Mouse (Mus musculus) limb, embryonic 15.5 days (tissue): ENCODE results near the gene Necap2. TPM values are rescaled to one million over a fixed set of nuclear protein-coding genes. Genes with fewer than 3 reads are reported as not detected.

Experiments used
- ATAC-seq: fragments of 200-750 bp; cut with Nextera tagmentation; 2 replicates; pipeline ENCODE4 v1.8.0; 2017; ENCODE audit warnings: low read depth, moderate TSS enrichment; ENCODE audit not compliant: insufficient number of reproducible peaks, low FRiP score, low TSS enrichment
- H3K27ac ChIP-seq: fragments of 300-500 bp; sonication (generic); 2 replicates; pipeline ENCODE4 v1.5.1; 2015; ENCODE audit warnings: moderate library complexity, mild to moderate bottlenecking, inconsistent platforms
- H3K27me3 ChIP-seq: fragments of 300-500 bp; sonication (generic); 2 replicates; pipeline ENCODE4 v1.6.1; 2015; ENCODE audit warnings: inconsistent platforms
- H3K36me3 ChIP-seq: fragments of 300-500 bp; sonication (generic); 2 replicates; pipeline ENCODE4 v1.6.1; 2015; ENCODE audit warnings: inconsistent platforms
- H3K4me1 ChIP-seq: fragments of 300-500 bp; sonication (generic); 2 replicates; pipeline ENCODE4 v1.6.1; 2015; ENCODE audit warnings: inconsistent platforms
- H3K4me2 ChIP-seq: fragments of 300-500 bp; sonication (generic); 2 replicates; pipeline ENCODE4 v1.6.1; 2015; ENCODE audit warnings: mild to moderate bottlenecking, inconsistent platforms
- H3K4me3 ChIP-seq: fragments of 300-500 bp; sonication (generic); 2 replicates; pipeline ENCODE4 v1.5.1; 2015; ENCODE audit warnings: mild to moderate bottlenecking, inconsistent platforms
- H3K9ac ChIP-seq: fragments of 300-500 bp; sonication (generic); 2 replicates; pipeline ENCODE4 v1.6.1; 2015; ENCODE audit warnings: inconsistent platforms
- H3K9me3 ChIP-seq: fragments of 300-500 bp; sonication (generic); 2 replicates; pipeline ENCODE4 v1.6.1; 2016; ENCODE audit warnings: inconsistent platforms
- WGBS: fragments of 180-500 bp; shearing (Covaris S2); methylation state at CpG from one replicate; pipeline ENCODE4 v1.1.7; 2015; 5-methylcytosine and 5-hydroxymethylcytosine counted together
- polyA plus RNA-seq: library from polyadenylated mRNA; unstranded; fragments of >200 nt; fragmentation: Nextera tagmentation; extraction: Ambion mirVana; gene quantifications from 2 replicates; pipeline ENCODE4 v1.2.1, GENCODE M21; 2015

Gene Necap2
- polyA plus RNA-seq, 1 experiment from 2014 or later: 95.8 TPM

GRCm38 (mm10) chr4:141024052-141024451 lies 54.1 kb downstream of the Necap2 start:
- WGBS: 52% methylated on average over 9 of the region's 9 CpGs
- H3K4me3 ChIP-seq: no peak overlapping the region
- H3K36me3 ChIP-seq: peaks cover 38% of the 10 kb centered on the region
- H3K9me3 ChIP-seq: no peaks in the 10 kb centered on the region
- H3K9ac ChIP-seq: no peak overlapping the region
- peak overlapping the region; percentile 61; the same call in 1 of the 2 replicates for H3K27ac ChIP-seq
- no peak for ATAC-seq
- H3K4me2 ChIP-seq: no peak overlapping the region
- H3K4me1 ChIP-seq: peaks cover 39% of the 10 kb centered on the region
- H3K27me3 ChIP-seq: no peaks in the 10 kb centered on the region

- Histone ChIP-seq H3K9ac (no peak overlapping the region), H3K27me3 (no peaks in the 10 kb centered on the region), H3K4me1 (peaks cover 61% of the 10 kb centered on the region), H3K4me2 (no peak overlapping the region), H3K9me3 (no peaks in the 10 kb centered on the region), H3K36me3 (peaks cover 29% of the 10 kb centered on the region), H3K27ac (peak overlapping the region; percentile 88), H3K4me3 (no peak overlapping the region)
- 50% methylated on average over 11 of the region's 11 CpGs for WGBS
- ATAC-seq: no peak
These were observed 56.6 kb downstream of the Necap2 start for GRCm38 (mm10) chr4:141021614-141021929.

GRCm38 (mm10) chr4:141020811-141021613 lies 57.1 kb downstream of the Necap2 start:
- H3K36me3 ChIP-seq: peaks cover 32% of the 10 kb centered on the region
- 14% methylated on average over 14 of the region's 14 CpGs for WGBS
- no peak overlapping the region for H3K4me3 ChIP-seq
- H3K4me2 ChIP-seq: peak overlapping the region; percentile 32
- no peaks in the 10 kb centered on the region for H3K27me3 ChIP-seq
- H3K4me1 ChIP-seq: peaks cover 66% of the 10 kb centered on the region
- H3K9ac ChIP-seq: no peak overlapping the region
- H3K27ac ChIP-seq: peak overlapping the region; percentile 88
- no peaks in the 10 kb centered on the region for H3K9me3 ChIP-seq
- ATAC-seq: peak; percentile 67

- H3K27ac ChIP-seq: peak overlapping the region; percentile 88
- H3K9me3 ChIP-seq: no peaks in the 10 kb centered on the region
- no peak for ATAC-seq
- H3K4me2 ChIP-seq: 0 out of 2 replicates have a peak overlapping the region, but pooled peaks have one; percentile 32
- 72% methylated on average over 17 of the region's 17 CpGs for WGBS
- H3K4me1 ChIP-seq: peaks cover 73% of the 10 kb centered on the region
- no peaks in the 10 kb centered on the region for H3K27me3 ChIP-seq
- no peak overlapping the region for H3K9ac ChIP-seq
- H3K4me3 ChIP-seq: no peak overlapping the region
- H3K36me3 ChIP-seq: peaks cover 32% of the 10 kb centered on the region
These were observed 57.9 kb downstream of the Necap2 start for GRCm38 (mm10) chr4:141020220-141020619.

GRCm38 (mm10) chr4:141017657-141018436 lies 60.3 kb downstream of the Necap2 start:
- ATAC-seq: no peak
- Histone ChIP-seq H3K27ac (peak overlapping the region; percentile 65), H3K4me1 (peaks cover 89% of the 10 kb centered on the region), H3K9me3 (no peaks in the 10 kb centered on the region), H3K4me3 (no peak overlapping the region), H3K4me2 (no peak overlapping the region), H3K27me3 (no peaks in the 10 kb centered on the region), H3K36me3 (peaks cover 51% of the 10 kb centered on the region), H3K9ac (no peak overlapping the region)
- 80% methylated on average over 29 of the region's 29 CpGs for WGBS

Other genes with a start within 250 kb of the Necap2 start
- gene Padi1, start 232.6 kb downstream of the Necap2 start, polyA plus RNA-seq: 0.14 and 0.20 TPM in 2 replicates
- 4.3 and 10.5 TPM in 2 replicates for gene Padi2, start 172.0 kb downstream of the Necap2 start, polyA plus RNA-seq
- gene Sdhb, start 117.2 kb downstream of the Necap2 start, polyA plus RNA-seq: 333 and 348 TPM in 2 replicates
- 37.3 and 41.0 TPM in 2 replicates for gene Atp13a2, start 91.5 kb downstream of the Necap2 start, polyA plus RNA-seq
- gene Mfap2, start 67.9 kb downstream of the Necap2 start, polyA plus RNA-seq: 958 and 1,066 TPM in 2 replicates
- gene Crocc, start 17.8 kb downstream of the Necap2 start, polyA plus RNA-seq: 4.0 and 5.8 TPM in 2 replicates
- 0.14 and 0.36 TPM in 2 replicates for gene Spata21, start 10.0 kb upstream of the Necap2 start, polyA plus RNA-seq
- gene Szrd1, start 61.4 kb upstream of the Necap2 start, polyA plus RNA-seq: 46.9 and 51.9 TPM in 2 replicates
- gene Fbxo42, start 69.6 kb upstream of the Necap2 start, polyA plus RNA-seq: 22.5 and 25.4 TPM in 2 replicates
- 6.0 and 6.4 TPM in 2 replicates for gene Rsg1, start 135.6 kb upstream of the Necap2 start, polyA plus RNA-seq
- 16.3 and 19.7 TPM in 2 replicates for gene Arhgef19, start 161.1 kb upstream of the Necap2 start, polyA plus RNA-seq
- gene Epha2, start 222.9 kb upstream of the Necap2 start, polyA plus RNA-seq: 6.2 and 6.5 TPM in 2 replicates